Mouse (Mus musculus): ENCODE measurements around the gene Sstr5. TPM values are rescaled to one million over a fixed set of nuclear protein-coding genes. Genes with fewer than 3 reads are reported as not detected.

The Sstr5 gene
- polyA plus RNA-seq, 1 experiment: not detected

DNA sequence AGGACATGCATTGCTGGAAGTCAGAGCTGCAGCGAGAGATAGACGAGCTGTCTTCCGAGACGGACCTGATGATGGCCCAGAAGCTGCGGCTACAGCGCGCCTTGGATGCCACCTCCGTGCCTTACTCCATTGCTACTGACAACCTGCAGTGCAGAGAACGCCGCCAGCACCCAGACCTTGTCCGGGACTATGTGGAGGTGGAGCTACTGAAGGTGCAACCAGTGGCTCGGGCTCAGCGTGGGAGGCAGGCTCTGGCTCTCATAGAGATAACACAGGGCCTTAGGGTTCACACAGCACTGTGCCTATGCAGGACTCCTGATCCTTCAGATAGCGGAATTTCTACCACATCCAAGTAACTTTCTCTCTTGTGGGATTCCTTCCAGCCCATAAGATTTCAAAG lies 25.0 kb downstream of the Sstr5 start:
- no peak overlapping the region for H3K4me3 ChIP-seq (ENCODE audit: insufficient read depth, low read depth, low read length)
- TF ChIP-seq POLR2A (IDR thresholded peaks at IDR 0.05; ENCODE audit: low read depth, low read length) (no peak), CTCF (conservative IDR thresholded peaks at IDR 0.05; ENCODE audit: insufficient read depth, insufficient read length, low read depth, low read length) (no peak)
- no peaks in the 10 kb centered on the region for H3K27me3 ChIP-seq (replicated peaks; ENCODE audit: control insufficient read depth, insufficient read depth, low read length)
- H3K27ac ChIP-seq (ENCODE audit: insufficient read depth, low read depth, low read length): no peak overlapping the region
- DNase-seq: no peak
- H3K36me3 ChIP-seq (ENCODE audit: control insufficient read depth, insufficient read depth, low read length): no peaks in the 10 kb centered on the region
- H3K4me1 ChIP-seq (ENCODE audit: control insufficient read depth, insufficient read depth, low read length): no peaks in the 10 kb centered on the region
- 45% methylated on average over 14 of the region's 14 CpGs for WGBS

- Histone ChIP-seq H3K4me3 (ENCODE audit: insufficient read depth, low read depth, low read length) (no peak overlapping the region), H3K4me1 (ENCODE audit: control insufficient read depth, insufficient read depth, low read length) (no peaks in the 10 kb centered on the region), H3K36me3 (ENCODE audit: control insufficient read depth, insufficient read depth, low read length) (no peaks in the 10 kb centered on the region), H3K27ac (ENCODE audit: insufficient read depth, low read depth, low read length) (no peak overlapping the region), H3K27me3 (replicated peaks; ENCODE audit: control insufficient read depth, insufficient read depth, low read length) (no peaks in the 10 kb centered on the region)
- TF ChIP-seq POLR2A (IDR thresholded peaks at IDR 0.05; ENCODE audit: low read depth, low read length) (no peak), CTCF (conservative IDR thresholded peaks at IDR 0.05; ENCODE audit: insufficient read depth, insufficient read length, low read depth, low read length) (no peak)
- 35% methylated on average over 8 of the region's 8 CpGs for WGBS
- DNase-seq: peak; percentile 37
These were observed 25.7 kb downstream of the Sstr5 start for GRCm38 (mm10) chr17:25471418-25471817.

GRCm38 (mm10) chr17:25469798-25470197 lies 27.3 kb downstream of the Sstr5 start:
- Histone ChIP-seq H3K36me3 (ENCODE audit: control insufficient read depth, insufficient read depth, low read length) (no peaks in the 10 kb centered on the region), H3K27ac (ENCODE audit: insufficient read depth, low read depth, low read length) (no peak overlapping the region), H3K27me3 (replicated peaks; ENCODE audit: control insufficient read depth, insufficient read depth, low read length) (no peaks in the 10 kb centered on the region), H3K4me3 (ENCODE audit: insufficient read depth, low read depth, low read length) (no peak overlapping the region), H3K4me1 (ENCODE audit: control insufficient read depth, insufficient read depth, low read length) (no peaks in the 10 kb centered on the region)
- peak; percentile 65 for DNase-seq
- 23% methylated on average over 8 of the region's 8 CpGs for WGBS
- TF ChIP-seq CTCF (conservative IDR thresholded peaks at IDR 0.05; ENCODE audit: insufficient read depth, insufficient read length, low read depth, low read length): peak; percentile 98
- no peak for TF ChIP-seq POLR2A (IDR thresholded peaks at IDR 0.05; ENCODE audit: low read depth, low read length)

DNA sequence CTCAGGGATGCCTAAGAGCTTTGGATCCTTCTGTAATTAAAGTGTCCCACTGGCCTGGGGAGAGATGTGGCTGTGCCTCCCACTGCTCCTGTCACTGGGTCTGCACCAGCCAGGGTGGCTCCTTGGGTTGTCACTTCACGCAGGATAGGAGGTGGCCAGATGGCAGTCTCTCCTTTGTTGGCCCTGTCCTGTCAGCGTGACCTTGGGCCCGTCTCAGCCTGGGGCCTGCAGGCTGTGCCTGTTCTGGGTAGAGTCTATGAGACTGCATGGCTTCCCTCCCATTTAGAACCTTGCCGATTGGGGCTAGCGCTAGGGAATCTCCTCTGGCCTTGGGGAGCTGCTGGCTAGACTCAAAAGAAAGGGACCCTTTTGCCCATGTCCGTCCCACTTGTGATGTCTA lies 28.8 kb downstream of the Sstr5 start:
- 71% methylated on average over 6 of the region's 6 CpGs for whole genome bisulfite sequencing
- Histone ChIP-seq H3K27ac (ENCODE audit: insufficient read depth, low read depth, low read length) (no peak overlapping the region), H3K27me3 (replicated peaks; ENCODE audit: control insufficient read depth, insufficient read depth, low read length) (no peaks in the 10 kb centered on the region), H3K36me3 (ENCODE audit: control insufficient read depth, insufficient read depth, low read length) (no peaks in the 10 kb centered on the region), H3K4me1 (ENCODE audit: control insufficient read depth, insufficient read depth, low read length) (no peaks in the 10 kb centered on the region), H3K4me3 (ENCODE audit: insufficient read depth, low read depth, low read length) (no peak overlapping the region)
- no peak for DNase-seq
- TF ChIP-seq POLR2A (IDR thresholded peaks at IDR 0.05; ENCODE audit: low read depth, low read length) (no peak), CTCF (conservative IDR thresholded peaks at IDR 0.05; ENCODE audit: insufficient read depth, insufficient read length, low read depth, low read length) (no peak)

- WGBS: 64% methylated on average over 6 of the region's 6 CpGs
- no peak for TF ChIP-seq POLR2A (IDR thresholded peaks at IDR 0.05; ENCODE audit: low read depth, low read length)
- no peak for TF ChIP-seq CTCF (conservative IDR thresholded peaks at IDR 0.05; ENCODE audit: insufficient read depth, insufficient read length, low read depth, low read length)
- no peak overlapping the region for H3K27ac ChIP-seq (ENCODE audit: insufficient read depth, low read depth, low read length)
- no peak overlapping the region for H3K4me3 ChIP-seq (ENCODE audit: insufficient read depth, low read depth, low read length)
- no peaks in the 10 kb centered on the region for H3K4me1 ChIP-seq (ENCODE audit: control insufficient read depth, insufficient read depth, low read length)
- H3K36me3 ChIP-seq (ENCODE audit: control insufficient read depth, insufficient read depth, low read length): no peaks in the 10 kb centered on the region
- no peak for DNase-seq
- H3K27me3 ChIP-seq (replicated peaks; ENCODE audit: control insufficient read depth, insufficient read depth, low read length): no peaks in the 10 kb centered on the region
These were observed 29.3 kb downstream of the Sstr5 start for GRCm38 (mm10) chr17:25467781-25468180.

- H3K27me3 ChIP-seq (replicated peaks; ENCODE audit: control insufficient read depth, insufficient read depth, low read length): no peaks in the 10 kb centered on the region
- TF ChIP-seq CTCF (conservative IDR thresholded peaks at IDR 0.05; ENCODE audit: insufficient read depth, insufficient read length, low read depth, low read length) (no peak), POLR2A (IDR thresholded peaks at IDR 0.05; ENCODE audit: low read depth, low read length) (no peak)
- no peak overlapping the region for H3K27ac ChIP-seq (ENCODE audit: insufficient read depth, low read depth, low read length)
- H3K4me3 ChIP-seq (ENCODE audit: insufficient read depth, low read depth, low read length): no peak overlapping the region
- DNase-seq: no peak
- whole genome bisulfite sequencing: 82% methylated on average over 2 of the region's 2 CpGs
- H3K36me3 ChIP-seq (ENCODE audit: control insufficient read depth, insufficient read depth, low read length): no peaks in the 10 kb centered on the region
- no peaks in the 10 kb centered on the region for H3K4me1 ChIP-seq (ENCODE audit: control insufficient read depth, insufficient read depth, low read length)
These were observed 30.8 kb downstream of the Sstr5 start for GRCm38 (mm10) chr17:25466257-25466656.

DNA sequence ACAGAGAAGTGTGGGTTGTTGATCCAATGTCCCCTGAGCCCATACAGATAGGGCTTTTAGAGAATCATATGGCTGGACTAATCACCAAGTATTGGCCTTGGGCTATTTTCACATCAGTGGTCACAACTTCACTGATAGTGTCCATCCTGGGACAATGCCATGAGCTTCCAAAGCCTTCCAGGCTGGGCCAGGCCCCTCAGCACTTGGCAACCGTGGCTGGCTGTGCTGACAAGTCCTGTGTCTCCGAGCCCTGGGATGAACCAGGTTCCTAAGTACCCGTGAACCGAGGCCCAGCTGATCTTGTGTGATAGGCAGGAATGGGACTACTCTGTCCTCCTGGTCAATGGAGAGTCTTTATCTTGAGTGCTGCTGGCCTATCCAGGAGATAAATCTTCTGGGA lies 33.0 kb downstream of the Sstr5 start:
- WGBS: 84% methylated on average over 4 of the region's 4 CpGs
- Histone ChIP-seq H3K4me1 (ENCODE audit: control insufficient read depth, insufficient read depth, low read length) (no peaks in the 10 kb centered on the region), H3K36me3 (ENCODE audit: control insufficient read depth, insufficient read depth, low read length) (no peaks in the 10 kb centered on the region), H3K27ac (ENCODE audit: insufficient read depth, low read depth, low read length) (no peak overlapping the region), H3K4me3 (ENCODE audit: insufficient read depth, low read depth, low read length) (no peak overlapping the region), H3K27me3 (replicated peaks; ENCODE audit: control insufficient read depth, insufficient read depth, low read length) (no peaks in the 10 kb centered on the region)
- TF ChIP-seq CTCF (conservative IDR thresholded peaks at IDR 0.05; ENCODE audit: insufficient read depth, insufficient read length, low read depth, low read length) (no peak), POLR2A (IDR thresholded peaks at IDR 0.05; ENCODE audit: low read depth, low read length) (no peak)
- DNase-seq: no peak
